Mouse (Mus musculus) retina, embryonic 14.5 days (tissue): Measurements from ENCODE around the gene Dnttip2.

Source experiments
- DNase-seq: peaks from one replicate; pipeline ENCODE4 v3.0.0-alpha.2; 2015; ENCODE audit warnings: low spot score

The Dnttip2 gene

DNA sequence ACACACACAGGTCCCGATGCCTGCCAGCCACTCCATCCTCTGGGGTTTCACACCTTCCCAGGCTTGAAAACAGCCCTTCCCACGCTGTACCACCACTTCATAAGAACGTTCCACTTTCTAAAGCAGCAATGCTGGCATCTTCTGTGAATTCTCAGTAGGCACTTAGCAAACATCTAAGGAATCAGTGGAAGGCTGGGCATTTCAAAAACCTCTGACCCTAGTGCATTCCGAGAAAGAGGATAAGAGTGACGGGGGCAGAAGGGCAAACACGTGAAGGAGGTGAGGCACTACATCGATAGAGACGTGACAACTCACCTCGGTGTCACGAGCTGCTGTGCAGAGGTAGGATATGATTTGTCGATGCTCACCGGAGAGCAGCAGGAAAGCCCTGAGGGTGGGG, 56.3 kb downstream of the Dnttip2 start:
- DNase-seq, result no peak

DNA sequence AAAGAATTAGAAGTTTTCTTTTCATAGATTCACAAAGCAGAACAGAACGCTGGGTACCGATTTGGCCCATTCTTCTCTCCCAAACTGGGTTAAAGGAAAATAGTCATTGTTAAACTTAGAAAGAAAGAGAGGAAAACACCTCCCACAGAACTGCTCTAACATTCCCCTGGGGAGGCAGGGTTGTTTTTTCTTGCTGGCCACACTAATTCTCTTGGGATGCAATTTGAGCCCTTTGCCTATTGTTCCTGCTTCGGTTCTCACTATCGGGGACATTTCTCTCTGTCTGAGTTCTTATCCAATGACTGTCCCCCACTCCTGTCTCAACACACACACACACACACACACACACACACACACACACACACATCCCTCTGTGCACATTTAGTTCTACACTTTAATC, 59.3 kb downstream of the Dnttip2 start:
- no peak for DNase-seq

DNA sequence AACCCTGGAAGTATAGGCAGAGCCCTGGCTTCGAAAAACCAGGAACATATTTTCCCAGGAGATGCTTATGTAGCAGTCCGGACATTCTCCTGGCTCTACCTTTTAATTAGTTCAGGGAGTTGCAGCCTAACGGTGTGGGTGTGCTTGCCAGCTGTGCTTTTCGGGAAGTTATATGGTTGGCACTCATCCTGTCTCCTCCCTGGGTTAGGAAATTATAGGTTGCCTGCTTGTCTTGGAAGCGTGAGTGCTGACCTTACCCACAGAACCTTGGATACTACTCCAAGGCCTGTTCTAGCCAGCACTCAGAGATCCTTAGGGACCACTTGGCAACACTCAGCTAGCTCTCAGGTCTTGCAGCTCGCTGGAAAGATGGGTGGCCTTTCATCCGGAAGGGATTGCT, 59.7 kb downstream of the Dnttip2 start:
- DNase-seq, result peak; percentile 48

DNA sequence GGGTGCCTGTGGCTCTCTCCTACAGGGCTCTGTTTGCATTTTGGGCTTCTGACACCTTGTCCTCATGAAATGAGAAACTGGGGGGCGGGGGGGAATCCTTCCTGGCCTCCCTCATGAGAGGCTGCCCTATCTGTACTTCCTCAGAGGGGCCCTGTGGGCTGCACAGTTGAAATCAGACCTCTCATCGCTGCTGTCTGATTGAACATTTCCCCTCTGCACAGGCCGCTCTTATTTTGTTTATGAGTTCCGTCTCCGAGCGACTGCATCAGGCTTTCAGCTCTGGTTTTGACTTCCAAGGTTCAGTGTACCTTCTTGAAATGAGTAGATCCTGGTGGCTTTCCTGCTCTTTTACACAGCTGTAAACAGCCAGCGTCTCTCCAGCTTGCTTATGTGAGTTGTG, 60.2 kb downstream of the Dnttip2 start:
- DNase-seq, result no peak
